Comparison of ENCODE assay signal across 12 mouse cellular contexts in the genomic region with DNA sequence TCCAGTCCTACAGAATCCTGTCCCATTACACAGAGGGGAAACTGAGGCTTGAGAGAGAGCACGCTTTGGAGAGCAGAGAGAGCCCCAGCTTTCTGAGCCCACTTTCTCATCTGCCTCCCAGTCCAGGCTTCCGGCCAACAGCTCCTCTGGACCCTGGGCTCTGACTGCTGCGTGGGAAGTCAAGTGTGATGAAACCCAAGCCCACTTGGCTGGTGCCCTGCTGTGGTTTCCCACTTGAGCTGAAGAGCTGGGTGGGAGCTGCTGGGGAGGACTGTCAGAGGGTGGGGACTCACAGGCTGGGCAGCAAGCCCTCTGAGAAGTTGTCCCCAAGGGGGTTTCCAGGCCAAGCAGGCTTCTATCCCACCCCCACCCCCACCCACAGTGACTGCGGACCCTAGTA.
DNase-seq lines count a peak whose midpoint lies in the region; ATAC-seq and TF ChIP-seq lines count a peak whose summit lies in the region.
"Had no signal": no experiment of that assay in that cellular context is flagged by ENCODE, and none has a peak within 500 bp of the region (broad histone marks: within the 10 kb centered on the region; RNA-seq: fewer than 3 reads in every experiment).

No protein-coding gene starts in this region.

- H3K4me1 ChIP-seq in heart, embryonic 12.5 days (replicated peaks): peaks cover 59% of the 10 kb centered on the region
- peaks cover 69% of the 10 kb centered on the region for H3K4me1 ChIP-seq in lung, embryonic 14.5 days (ENCODE audit: insufficient read depth)

- no peak overlapping the region for H3K27ac ChIP-seq in heart, embryonic 12.5 days (ENCODE audit: poor library complexity, severe bottlenecking)
- H3K27ac ChIP-seq in lung, embryonic 14.5 days (ENCODE audit: low read depth): peak overlapping the region; percentile 89; the same call in 1 of the 2 replicates
- H3K27ac ChIP-seq: hindbrain, embryonic 14.5 days had no signal

- intact Hi-C loops in left cerebral cortex, postnatal 4 days (cut with DNase I): no loop called here

- H3K4me2 ChIP-seq in heart, embryonic 12.5 days: no peak overlapping the region
- H3K4me2 ChIP-seq in lung, embryonic 14.5 days: no peak overlapping the region
- H3K4me2 ChIP-seq: hindbrain, embryonic 14.5 days had no signal

- no peak for ATAC-seq in heart, embryonic 12.5 days (ENCODE audit: insufficient number of reproducible peaks, low FRiP score)
- ATAC-seq in lung, embryonic 14.5 days (ENCODE audit: insufficient read depth): no peak

- no peaks in the 10 kb centered on the region for H3K36me3 ChIP-seq in heart, embryonic 12.5 days
- no peaks in the 10 kb centered on the region for H3K36me3 ChIP-seq in lung, embryonic 14.5 days (ENCODE audit: insufficient read depth)

- no peak overlapping the region for H3K4me3 ChIP-seq in heart, embryonic 12.5 days
- no peak overlapping the region for H3K4me3 ChIP-seq in lung, embryonic 14.5 days (ENCODE audit: low read depth, low read length)

- H3K27me3 ChIP-seq in heart, embryonic 12.5 days (replicated peaks): no peaks in the 10 kb centered on the region
- H3K27me3 ChIP-seq in lung, embryonic 14.5 days (ENCODE audit: insufficient read depth, low read length): no peaks in the 10 kb centered on the region

- no peaks in the 10 kb centered on the region for H3K9me3 ChIP-seq in heart, embryonic 12.5 days (replicated peaks)
- no peaks in the 10 kb centered on the region for H3K9me3 ChIP-seq in lung, embryonic 14.5 days (ENCODE audit: low read depth, low read length)

- peak; percentile 96 for DNase-seq in heart, adult 11 months
- no peak for DNase-seq in lung, embryonic 14.5 days
- no peak for DNase-seq in lung, postnatal 25 days (ENCODE audit: low spot score)
- DNase-seq in heart, postnatal 4 days: peak; percentile 30
- DNase-seq in lung, postnatal 4 days: peak; percentile 47 to 73
- DNase-seq in left cerebral cortex, postnatal 4 days: no peak
- no peak for DNase-seq in cerebellum, adult 9-11 months
- DNase-seq: adrenal gland, postnatal 36 days; cerebellum, adult 11 months; kidney, adult 2 months had no signal

- WGBS in heart, embryonic 12.5 days: 86% methylated on average over 4 of the region's 4 CpGs
- WGBS in lung, embryonic 14.5 days: 70% methylated on average over 4 of the region's 4 CpGs

- no peak overlapping the region for H3K9ac ChIP-seq in heart, embryonic 12.5 days
- no peak overlapping the region for H3K9ac ChIP-seq in lung, embryonic 14.5 days
- H3K9ac ChIP-seq: hindbrain, embryonic 14.5 days had no signal

- no peak for TF ChIP-seq CTCF in lung, embryonic 14.5 days (IDR thresholded peaks at IDR 0.05; ENCODE audit: low read depth)

Comparison
In these comparisons a context has a peak if more than half of its experiments do, and no peak if none do; other contexts are left out.
1. DNase-seq: peak in heart, adult 11 months (single experiment), heart, postnatal 4 days (single experiment) and lung, postnatal 4 days (2 of 2); none in lung, embryonic 14.5 days (single experiment), lung, postnatal 25 days (single experiment), left cerebral cortex, postnatal 4 days (single experiment) and cerebellum, adult 9-11 months (single experiment).